Mouse (Mus musculus): ENCODE data around the gene Cd248.
A peak's percentile ranks its signal among the peaks of the same experiment; 100 is the strongest.

Gene Cd248

GRCm38 (mm10) chr19:5097521-5098362 lies 29.9 kb downstream of the Cd248 start:
- Histone ChIP-seq H3K36me3 (ENCODE audit: control insufficient read depth, insufficient read depth, low read length, poor library complexity, severe bottlenecking) (peaks cover 3% of the 10 kb centered on the region; the same call in 1 of the 2 replicates), H3K27me3 (ENCODE audit: control insufficient read depth, insufficient read depth, low read length, poor library complexity, severe bottlenecking) (peaks cover 3% of the 10 kb centered on the region; the same call in 1 of the 2 replicates)
- no peak for DNase-seq (ENCODE audit: low read depth, low spot score)

GRCm38 (mm10) chr19:5098363-5099143 lies 30.7 kb downstream of the Cd248 start, which contains the start of gene Cnih2:
TSS of gene Cnih2 (minus strand) at chr19:5098521.
- peaks cover 4% of the 10 kb centered on the region for H3K36me3 ChIP-seq (ENCODE audit: control insufficient read depth, insufficient read depth, low read length, poor library complexity, severe bottlenecking)
- peaks cover 3% of the 10 kb centered on the region; the same call in 1 of the 2 replicates for H3K27me3 ChIP-seq (ENCODE audit: control insufficient read depth, insufficient read depth, low read length, poor library complexity, severe bottlenecking)
- peak; percentile 42 for DNase-seq (ENCODE audit: low read depth, low spot score)

- H3K27me3 ChIP-seq (ENCODE audit: control insufficient read depth, insufficient read depth, low read length, poor library complexity, severe bottlenecking): no peaks in the 10 kb centered on the region
- no peak for DNase-seq (ENCODE audit: low read depth, low spot score)
- peaks cover 1% of the 10 kb centered on the region; the same call in 1 of the 2 replicates for H3K36me3 ChIP-seq (ENCODE audit: control insufficient read depth, insufficient read depth, low read length, poor library complexity, severe bottlenecking)
These were observed 38.2 kb downstream of the Cd248 start for GRCm38 (mm10) chr19:5106074-5106473.

- Histone ChIP-seq H3K36me3 (ENCODE audit: control insufficient read depth, insufficient read depth, low read length, poor library complexity, severe bottlenecking) (peaks cover 1% of the 10 kb centered on the region; the same call in 1 of the 2 replicates), H3K27me3 (ENCODE audit: control insufficient read depth, insufficient read depth, low read length, poor library complexity, severe bottlenecking) (no peaks in the 10 kb centered on the region)
- peak; percentile 99 for DNase-seq (ENCODE audit: low read depth, low spot score)
These were observed 38.9 kb downstream of the Cd248 start, which contains the start of gene Rab1b for GRCm38 (mm10) chr19:5106731-5107191. TSS of gene Rab1b (minus strand) at chr19:5107072.

GRCm38 (mm10) chr19:5107556-5108270 lies 39.8 kb downstream of the Cd248 start:
- Histone ChIP-seq H3K36me3 (ENCODE audit: control insufficient read depth, insufficient read depth, low read length, poor library complexity, severe bottlenecking) (peaks cover 3% of the 10 kb centered on the region), H3K27me3 (ENCODE audit: control insufficient read depth, insufficient read depth, low read length, poor library complexity, severe bottlenecking) (no peaks in the 10 kb centered on the region)
- DNase-seq (ENCODE audit: low read depth, low spot score): no peak

- peaks cover 3% of the 10 kb centered on the region for H3K36me3 ChIP-seq (ENCODE audit: control insufficient read depth, insufficient read depth, low read length, poor library complexity, severe bottlenecking)
- no peaks in the 10 kb centered on the region for H3K27me3 ChIP-seq (ENCODE audit: control insufficient read depth, insufficient read depth, low read length, poor library complexity, severe bottlenecking)
- no peak for DNase-seq (ENCODE audit: low read depth, low spot score)
These were observed 40.3 kb downstream of the Cd248 start for GRCm38 (mm10) chr19:5108271-5108575.

GRCm38 (mm10) chr19:5108702-5109101 lies 40.8 kb downstream of the Cd248 start:
- peaks cover 1% of the 10 kb centered on the region for H3K36me3 ChIP-seq (ENCODE audit: control insufficient read depth, insufficient read depth, low read length, poor library complexity, severe bottlenecking)
- DNase-seq (ENCODE audit: low read depth, low spot score): no peak

GRCm38 (mm10) chr19:5109659-5110453 lies 42.0 kb downstream of the Cd248 start:
- peak; percentile 41 for DNase-seq (ENCODE audit: low read depth, low spot score)
- Histone ChIP-seq H3K36me3 (ENCODE audit: control insufficient read depth, insufficient read depth, low read length, poor library complexity, severe bottlenecking) (peaks cover 1% of the 10 kb centered on the region), H3K27me3 (ENCODE audit: control insufficient read depth, insufficient read depth, low read length, poor library complexity, severe bottlenecking) (no peaks in the 10 kb centered on the region)

More at GRCm38 (mm10) chr19:5108702-5109101, 40.8 kb downstream of the Cd248 start:
- no peaks in the 10 kb centered on the region for H3K27me3 ChIP-seq (ENCODE audit: control insufficient read depth, insufficient read depth, low read length, poor library complexity, severe bottlenecking)

GRCm38 (mm10) chr19:5113783-5114182 lies 45.9 kb downstream of the Cd248 start:
- peaks cover 1% of the 10 kb centered on the region for H3K36me3 ChIP-seq (ENCODE audit: control insufficient read depth, insufficient read depth, low read length, poor library complexity, severe bottlenecking)
- H3K27me3 ChIP-seq (ENCODE audit: control insufficient read depth, insufficient read depth, low read length, poor library complexity, severe bottlenecking): no peaks in the 10 kb centered on the region
- DNase-seq (ENCODE audit: low read depth, low spot score): no peak

GRCm38 (mm10) chr19:5117494-5118383 lies 49.9 kb downstream of the Cd248 start:
- peak; percentile 81 for DNase-seq (ENCODE audit: low read depth, low spot score)
- Histone ChIP-seq H3K27me3 (ENCODE audit: control insufficient read depth, insufficient read depth, low read length, poor library complexity, severe bottlenecking) (no peaks in the 10 kb centered on the region), H3K36me3 (ENCODE audit: control insufficient read depth, insufficient read depth, low read length, poor library complexity, severe bottlenecking) (no peaks in the 10 kb centered on the region)

- no peaks in the 10 kb centered on the region for H3K27me3 ChIP-seq (ENCODE audit: control insufficient read depth, insufficient read depth, low read length, poor library complexity, severe bottlenecking)
- no peaks in the 10 kb centered on the region for H3K36me3 ChIP-seq (ENCODE audit: control insufficient read depth, insufficient read depth, low read length, poor library complexity, severe bottlenecking)
- no peak for DNase-seq (ENCODE audit: low read depth, low spot score)
These were observed 50.5 kb downstream of the Cd248 start, which contains the start of gene Klc2 for GRCm38 (mm10) chr19:5118384-5118698. TSS of gene Klc2 (minus strand) at chr19:5118560.

Data from splenic B cell, adult 2 months (primary cell).